Mouse (Mus musculus): ENCODE results near the gene Gm20388. TPM values are rescaled to one million over a fixed set of nuclear protein-coding genes. Genes with fewer than 3 reads are reported as not detected.

Gm20388 gene
- polyA plus RNA-seq, 2 experiments = 8.5 TPM; not detected in 1

DNA sequence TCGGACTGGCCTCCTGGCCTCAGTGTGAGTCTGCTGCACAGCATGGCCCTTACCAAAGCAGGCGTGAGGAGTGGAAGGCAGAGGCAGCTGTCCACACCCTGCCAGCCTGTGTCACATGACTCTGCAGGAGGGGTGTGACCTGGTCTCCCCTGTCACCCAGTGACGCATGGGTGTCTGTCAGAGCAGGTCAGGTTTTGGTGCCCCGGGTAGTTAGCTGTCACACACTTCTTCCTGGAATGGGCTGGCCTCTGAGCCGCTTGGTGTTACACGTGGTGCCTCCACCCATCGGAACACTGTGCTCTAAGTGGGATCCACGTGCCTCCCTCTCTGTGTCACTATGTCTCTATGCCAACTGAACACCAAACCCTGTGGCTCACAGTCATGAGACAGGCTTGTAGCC is 4355.2 kb downstream of the Gm20388 start:
- H3K9ac ChIP-seq (replicated peaks) = no peak overlapping the region
- H3K9me3 ChIP-seq (ENCODE audit: control insufficient read depth, low read length) = no peaks in the 10 kb centered on the region
- no peak overlapping the region for H3K27ac ChIP-seq
- peaks cover 0 to 17% of the 10 kb centered on the region in 2 experiments; a peak in 2 of 4 replicates for H3K4me1 ChIP-seq (replicated peaks; ENCODE audit: control insufficient read depth in 2 of 2, insufficient read depth in 2 of 2, low read length in 1 of 2)
- H3K36me3 ChIP-seq (replicated peaks; ENCODE audit: control insufficient read depth, insufficient read depth, low read depth) = no peaks in the 10 kb centered on the region
- no peaks in the 10 kb centered on the region for H3K27me3 ChIP-seq (ENCODE audit: control insufficient read depth, insufficient read depth, low read length)
- 29% methylated on average over 8 of the region's 8 CpGs for WGBS (ENCODE audit: insufficient replicate concordance)
- DNase-seq (ENCODE audit: low read depth in 3 of 3, low spot score in 3 of 3) (peak in 2 of 3 experiments; percentile 22 to 50), ATAC-seq (ENCODE audit: insufficient read depth) (peak; percentile 82)
- no peak overlapping the region for H3K4me3 ChIP-seq (ENCODE audit: insufficient read depth in 1 of 2, low read depth in 2 of 2, low read length in 2 of 2)
- no peak overlapping the region for H3K4me2 ChIP-seq (ENCODE audit: low read depth)
- no peak for TF ChIP-seq EP300 (IDR thresholded peaks at IDR 0.05; ENCODE audit: low read depth)
- TF ChIP-seq CTCF (IDR thresholded peaks at IDR 0.05; ENCODE audit: low read depth) = no peak

- no peaks in the 10 kb centered on the region for H3K36me3 ChIP-seq (replicated peaks; ENCODE audit: control insufficient read depth, insufficient read depth, low read depth)
- peaks cover 0 to 20% of the 10 kb centered on the region in 2 experiments; a peak in 2 of 4 replicates for H3K4me1 ChIP-seq (replicated peaks; ENCODE audit: control insufficient read depth in 2 of 2, insufficient read depth in 2 of 2, low read length in 1 of 2)
- no peaks in the 10 kb centered on the region for H3K9me3 ChIP-seq (ENCODE audit: control insufficient read depth, low read length)
- H3K27ac ChIP-seq = no peak overlapping the region
- H3K9ac ChIP-seq (replicated peaks) = no peak overlapping the region
- no peak overlapping the region for H3K4me3 ChIP-seq (ENCODE audit: insufficient read depth in 1 of 2, low read depth in 2 of 2, low read length in 2 of 2)
- 66% methylated on average over 4 of the region's 4 CpGs for WGBS (ENCODE audit: insufficient replicate concordance)
- ATAC-seq (ENCODE audit: insufficient read depth) (no peak), DNase-seq (ENCODE audit: low read depth in 3 of 3, low spot score in 3 of 3) (no peak)
- no peaks in the 10 kb centered on the region for H3K27me3 ChIP-seq (ENCODE audit: control insufficient read depth, insufficient read depth, low read length)
- no peak for TF ChIP-seq CTCF (IDR thresholded peaks at IDR 0.05; ENCODE audit: low read depth)
- no peak for TF ChIP-seq EP300 (IDR thresholded peaks at IDR 0.05; ENCODE audit: low read depth)
- H3K4me2 ChIP-seq (ENCODE audit: low read depth) = no peak overlapping the region
Measured at GRCm38 (mm10) chr8:124267206-124267605, 4356.6 kb downstream of the Gm20388 start.

- Histone ChIP-seq H3K4me2 (ENCODE audit: low read depth) (no peak overlapping the region), H3K27ac (no peak overlapping the region), H3K36me3 (replicated peaks; ENCODE audit: control insufficient read depth, insufficient read depth, low read depth) (no peaks in the 10 kb centered on the region), H3K27me3 (ENCODE audit: control insufficient read depth, insufficient read depth, low read length) (no peaks in the 10 kb centered on the region), H3K9ac (replicated peaks) (no peak overlapping the region), H3K4me1 (replicated peaks; ENCODE audit: control insufficient read depth in 2 of 2, insufficient read depth in 2 of 2, low read length in 1 of 2) (peaks cover 0 to 14% of the 10 kb centered on the region in 2 experiments; a peak in 3 of 4 replicates), H3K9me3 (ENCODE audit: control insufficient read depth, low read length) (no peaks in the 10 kb centered on the region), H3K4me3 (ENCODE audit: insufficient read depth in 1 of 2, low read depth in 2 of 2, low read length in 2 of 2) (no peak overlapping the region)
- ATAC-seq (ENCODE audit: insufficient read depth) (no peak), DNase-seq (ENCODE audit: low read depth in 3 of 3, low spot score in 3 of 3) (no peak)
- TF ChIP-seq EP300 (IDR thresholded peaks at IDR 0.05; ENCODE audit: low read depth) (no peak), CTCF (IDR thresholded peaks at IDR 0.05; ENCODE audit: low read depth) (no peak)
- 68% methylated on average over 6 of the region's 6 CpGs for WGBS (ENCODE audit: insufficient replicate concordance)
Measured at GRCm38 (mm10) chr8:124270504-124270903, 4359.9 kb downstream of the Gm20388 start.

DNA sequence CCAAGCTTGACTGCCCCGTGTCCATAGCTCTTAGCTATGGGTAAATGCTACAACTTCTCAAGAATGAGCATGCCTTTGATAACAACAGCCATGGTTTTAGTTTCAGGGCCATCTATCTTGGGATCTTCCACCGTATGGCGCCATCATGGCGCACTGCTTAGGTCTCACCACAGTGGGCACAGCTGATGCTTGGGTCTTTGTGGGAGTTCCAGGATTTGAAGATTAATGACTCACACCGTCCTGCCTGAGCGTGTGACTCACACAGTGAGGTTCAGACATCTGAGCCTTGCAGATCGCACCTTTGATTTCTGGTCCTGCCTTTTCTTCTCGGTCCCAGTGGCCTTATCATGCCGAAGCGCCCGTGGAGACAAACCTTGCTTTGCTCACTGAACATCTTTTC is 4360.3 kb downstream of the Gm20388 start:
- 33% methylated on average over 11 of the region's 11 CpGs for WGBS (ENCODE audit: insufficient replicate concordance)
- no peak for DNase-seq (ENCODE audit: low read depth in 3 of 3, low spot score in 3 of 3)

DNA sequence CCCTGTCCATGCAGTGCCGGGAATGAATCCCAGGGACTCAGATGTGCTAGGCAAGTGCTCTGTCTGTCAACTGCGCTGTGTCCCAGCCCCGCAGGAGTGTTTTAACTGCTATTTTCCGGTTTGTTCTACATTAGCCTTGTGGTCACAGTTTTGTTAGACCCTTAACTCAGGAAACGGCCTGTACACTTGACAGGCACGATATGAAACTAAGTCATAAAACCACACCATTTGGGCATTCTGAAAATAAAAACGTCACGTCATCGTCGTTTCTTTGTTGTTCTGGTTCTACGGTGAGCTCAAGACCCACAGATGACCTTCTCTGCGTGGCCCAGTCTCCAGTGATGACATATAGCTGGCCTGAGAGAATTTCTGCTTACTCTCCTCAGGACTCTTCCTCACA is 4360.9 kb downstream of the Gm20388 start:
- no peaks in the 10 kb centered on the region for H3K36me3 ChIP-seq (replicated peaks; ENCODE audit: control insufficient read depth, insufficient read depth, low read depth)
- H3K4me2 ChIP-seq (ENCODE audit: low read depth) = no peak overlapping the region
- H3K9ac ChIP-seq (replicated peaks) = no peak overlapping the region
- no peaks in the 10 kb centered on the region for H3K9me3 ChIP-seq (ENCODE audit: control insufficient read depth, low read length)
- no peaks in the 10 kb centered on the region for H3K27me3 ChIP-seq (ENCODE audit: control insufficient read depth, insufficient read depth, low read length)
- ATAC-seq (ENCODE audit: insufficient read depth) (0 out of 2 replicates have a peak, but pooled peaks have one; percentile 34), DNase-seq (ENCODE audit: low read depth in 3 of 3, low spot score in 3 of 3) (no peak)
- TF ChIP-seq CTCF (IDR thresholded peaks at IDR 0.05; ENCODE audit: low read depth) = no peak
- TF ChIP-seq EP300 (IDR thresholded peaks at IDR 0.05; ENCODE audit: low read depth) = peak; percentile 20; the same call in 1 of the 2 replicates
- peaks cover 0 to 11% of the 10 kb centered on the region in 2 experiments; a peak in 3 of 4 replicates for H3K4me1 ChIP-seq (replicated peaks; ENCODE audit: control insufficient read depth in 2 of 2, insufficient read depth in 2 of 2, low read length in 1 of 2)
- no peak overlapping the region for H3K27ac ChIP-seq
- H3K4me3 ChIP-seq (ENCODE audit: insufficient read depth in 1 of 2, low read depth in 2 of 2, low read length in 2 of 2) = no peak overlapping the region
- WGBS (ENCODE audit: insufficient replicate concordance) = 18% methylated on average over 12 of the region's 12 CpGs

More for the DNA sequence above, 4360.3 kb downstream of the Gm20388 start:
- Histone ChIP-seq H3K27ac (no peak overlapping the region), H3K27me3 (ENCODE audit: control insufficient read depth, insufficient read depth, low read length) (no peaks in the 10 kb centered on the region), H3K9ac (replicated peaks) (no peak overlapping the region), H3K4me2 (ENCODE audit: low read depth) (no peak overlapping the region), H3K4me1 (replicated peaks; ENCODE audit: control insufficient read depth in 2 of 2, insufficient read depth in 2 of 2, low read length in 1 of 2) (peaks cover 0 to 13% of the 10 kb centered on the region in 2 experiments; a peak in 3 of 4 replicates), H3K36me3 (replicated peaks; ENCODE audit: control insufficient read depth, insufficient read depth, low read depth) (no peaks in the 10 kb centered on the region), H3K9me3 (ENCODE audit: control insufficient read depth, low read length) (no peaks in the 10 kb centered on the region), H3K4me3 (ENCODE audit: insufficient read depth in 1 of 2, low read depth in 2 of 2, low read length in 2 of 2) (no peak overlapping the region)
- TF ChIP-seq CTCF (IDR thresholded peaks at IDR 0.05; ENCODE audit: low read depth) (no peak), EP300 (IDR thresholded peaks at IDR 0.05; ENCODE audit: low read depth) (no peak)
- ATAC-seq (ENCODE audit: insufficient read depth) = no peak

Measured in liver, embryonic 14.5 days (tissue).